Mouse (Mus musculus) bone marrow macrophage, adult 2 months (primary cell): ENCODE measurements around the gene Bag6.
A peak's percentile ranks its signal among the peaks of the same experiment; 100 is the strongest.

Experiments
- CTCF ChIP-seq: IDR thresholded peaks from 2 replicates; pipeline ENCODE4 v1.5.1; 2012; ENCODE audit warnings: low read depth, mild to moderate bottlenecking, low read length, moderate library complexity
- POLR2A ChIP-seq: IDR thresholded peaks from 2 replicates; pipeline ENCODE4 v1.6.1; 2012; ENCODE audit warnings: mild to moderate bottlenecking, low read depth, low read length, borderline replicate concordance

DNA sequence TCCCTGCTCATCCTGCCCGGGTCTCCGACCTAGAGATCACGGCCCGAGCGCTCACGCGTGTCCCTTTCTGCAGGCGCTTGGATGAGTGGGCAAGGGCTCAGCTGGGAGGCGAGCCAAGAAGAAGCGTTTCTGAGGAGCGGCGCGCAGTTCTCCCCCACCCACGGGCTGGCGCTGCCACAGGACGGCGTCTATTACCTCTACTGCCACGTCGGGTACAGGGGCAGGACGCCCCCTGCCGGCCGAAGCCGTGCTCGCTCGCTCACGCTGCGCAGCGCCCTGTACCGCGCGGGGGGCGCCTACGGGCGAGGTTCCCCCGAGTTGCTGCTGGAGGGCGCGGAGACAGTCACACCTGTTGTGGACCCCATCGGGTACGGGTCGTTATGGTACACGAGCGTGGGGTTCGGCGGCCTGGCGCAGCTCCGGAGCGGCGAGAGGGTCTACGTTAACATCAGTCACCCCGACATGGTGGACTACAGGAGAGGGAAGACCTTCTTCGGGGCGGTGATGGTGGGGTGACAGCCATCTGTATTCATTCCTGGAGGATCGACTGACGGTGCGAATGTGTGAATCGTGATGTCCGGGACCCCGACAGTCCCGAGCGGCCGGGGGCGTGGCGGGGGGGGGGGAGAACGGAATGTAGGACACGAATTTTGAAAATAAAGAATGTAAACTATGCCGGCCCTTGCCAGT lies 60.8 kb downstream of the Bag6 start:
- TF ChIP-seq CTCF (peak; percentile 81), POLR2A (no peak)
